Mouse (Mus musculus): ENCODE measurements around the gene Hist1h2bf.

DNA sequence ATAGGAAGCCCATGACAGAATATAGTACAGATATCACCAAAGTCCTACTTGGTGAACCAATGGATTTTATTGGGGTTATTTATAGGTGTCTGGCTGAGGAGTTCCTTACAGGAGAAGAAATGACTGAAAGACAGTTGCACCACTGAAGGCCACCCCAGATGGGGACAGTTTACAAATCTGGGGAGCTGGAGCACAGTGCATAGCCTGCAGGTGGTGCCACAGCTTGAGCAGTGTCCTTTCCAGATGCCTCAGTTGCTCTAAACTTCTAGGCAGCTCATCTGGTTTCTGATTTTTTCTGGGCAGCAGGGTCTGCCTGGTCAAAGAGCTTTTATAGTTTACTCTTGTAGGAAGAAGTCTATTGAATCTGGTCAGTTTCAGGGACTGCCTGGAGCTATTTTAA is 35.8 kb upstream of the Hist1h2bf start:
- TF ChIP-seq CTCF (IDR thresholded peaks at IDR 0.05; ENCODE audit: low read depth): peak; percentile 42
- no peak for TF ChIP-seq EP300 (IDR thresholded peaks at IDR 0.05; ENCODE audit: low read depth)

Data from liver, embryonic 14.5 days (tissue).